Mouse (Mus musculus) E14TG2a.4 (cell line): ENCODE data around the gene Rbm4.
A peak's percentile ranks its signal among the peaks of the same experiment; 100 is the strongest.

Experiments
- CTCF ChIP-seq: conservative IDR thresholded peaks from 2 replicates; pipeline ENCODE4 v1.5.1; 2014; ENCODE audit warnings: low read length
- NANOG ChIP-seq: IDR thresholded peaks from 2 replicates; pipeline ENCODE4 v1.6.1; 2014; ENCODE audit warnings: borderline replicate concordance, low read length, mixed read lengths
- POU5F1 ChIP-seq: IDR thresholded peaks from 2 replicates; pipeline ENCODE4 v1.6.1; 2014; ENCODE audit warnings: low read length, borderline replicate concordance

DNA sequence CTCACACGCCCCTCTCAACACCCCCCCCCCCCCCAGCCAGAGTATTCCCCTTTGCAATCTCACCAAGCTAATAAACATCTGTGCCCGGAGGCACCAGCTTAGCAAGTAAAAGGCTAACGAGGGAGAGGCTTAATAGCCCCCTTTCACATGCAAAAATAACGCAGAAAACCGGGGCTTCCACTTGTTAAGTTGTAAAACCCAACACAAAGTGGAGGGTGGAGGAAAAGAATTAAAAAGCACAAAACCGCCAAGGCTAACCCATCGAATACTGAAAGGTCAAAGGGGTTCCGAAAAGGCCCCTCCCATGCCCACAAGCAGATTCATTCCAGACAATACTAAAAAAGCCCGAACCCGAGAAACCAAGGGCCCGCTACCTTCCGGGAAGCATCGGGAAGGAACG is 16.6 kb upstream of the Rbm4 start:
- TF ChIP-seq CTCF (no peak), NANOG (peak; percentile 94), POU5F1 (peak; percentile 97)
